Mouse (Mus musculus): ENCODE measurements at regions not wholly inside any gene's neighbourhood (a gene's known extent, or its start where the extent isn't known, plus 50 kb on each side); places are given as distances from the start of the nearest gene placed in this dataset.

GRCm38 (mm10) chr3:49096118-49096517 is 661.0 kb downstream of the Pcdh18 start:
- DNase-seq (ENCODE audit: low spot score in 2 of 2), result no peak

- peak; percentile 83 to 86 for DNase-seq (ENCODE audit: low spot score in 2 of 2)
These were observed 663.1 kb downstream of the Pcdh18 start for GRCm38 (mm10) chr3:49093818-49094680.

GRCm38 (mm10) chr3:49068801-49069200 is 688.3 kb downstream of the Pcdh18 start:
- DNase-seq (ENCODE audit: low spot score in 2 of 2), result no peak

GRCm38 (mm10) chr3:49062081-49062480 is 695.0 kb downstream of the Pcdh18 start:
- no peak for DNase-seq (ENCODE audit: low spot score in 2 of 2)

GRCm38 (mm10) chr3:49032981-49033380 is 724.1 kb downstream of the Pcdh18 start:
- peak; percentile 56 to 66 for DNase-seq (ENCODE audit: low spot score in 2 of 2)

GRCm38 (mm10) chr3:49009211-49009967 is 747.7 kb downstream of the Pcdh18 start:
- peak; percentile 24 to 38 for DNase-seq (ENCODE audit: low spot score in 2 of 2)

Data from right cerebral cortex, postnatal 10 days (tissue).